Mouse (Mus musculus) thymus, postnatal 10 days (tissue): ENCODE measurements around the gene A730046J19Rik.

ENCODE experiments used
- DNase-seq, 2 experiments: peaks; one replicate each; pipeline ENCODE4 v3.0.0; 2021; ENCODE audit warnings: low spot score in 2 of 2

Gene A730046J19Rik

DNA sequence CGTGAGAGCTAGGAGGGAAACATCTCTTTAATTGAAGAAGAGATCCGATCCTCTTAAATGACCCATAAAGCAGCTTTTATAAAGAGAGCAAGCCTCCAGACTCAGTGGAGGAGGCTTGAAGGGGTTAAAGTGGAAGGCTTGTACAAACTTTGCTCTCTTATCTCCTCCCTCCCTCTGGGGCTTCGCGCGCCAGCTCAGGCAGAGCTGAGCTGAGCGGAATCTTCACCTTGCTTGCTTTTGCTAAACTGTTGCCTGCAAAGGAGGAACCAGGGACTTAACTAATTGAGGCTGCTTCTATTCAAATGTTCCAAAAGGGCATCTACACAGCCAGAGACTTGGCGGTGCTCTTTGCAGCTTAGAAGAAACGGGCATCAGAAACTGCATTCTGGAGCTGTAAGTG is at the start of gene A730046J19Rik:
TSS of gene A730046J19Rik (plus strand) at position 173 of the 400 bp plus-strand sequence.
- no peak for DNase-seq

- DNase-seq, result no peak
Measured at GRCm38 (mm10) chrX:144104619-144105416, 48.7 kb upstream of the A730046J19Rik start.

DNA sequence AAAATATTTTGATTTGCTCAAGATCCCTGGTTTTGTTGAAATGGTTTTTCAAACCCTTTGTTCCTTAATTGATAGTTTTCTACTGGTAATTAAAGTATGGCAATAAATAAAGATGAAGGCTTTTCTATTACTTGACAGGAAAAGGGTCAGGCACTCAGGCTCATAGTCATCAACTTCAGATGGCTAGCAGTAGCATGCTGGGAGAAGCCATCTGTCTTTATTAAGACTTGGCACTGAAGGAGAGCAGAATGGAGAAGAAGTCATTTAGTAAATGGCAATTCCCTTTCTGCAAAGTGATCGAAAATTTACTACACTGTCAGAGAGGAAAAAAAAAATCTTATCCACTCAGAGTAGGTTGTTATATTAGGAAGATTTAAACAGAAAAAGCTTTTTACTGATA is 17.2 kb upstream of the A730046J19Rik start:
- DNase-seq, result no peak

GRCm38 (mm10) chrX:144149987-144150386 is 3.5 kb upstream of the A730046J19Rik start:
- DNase-seq, result no peak

DNA sequence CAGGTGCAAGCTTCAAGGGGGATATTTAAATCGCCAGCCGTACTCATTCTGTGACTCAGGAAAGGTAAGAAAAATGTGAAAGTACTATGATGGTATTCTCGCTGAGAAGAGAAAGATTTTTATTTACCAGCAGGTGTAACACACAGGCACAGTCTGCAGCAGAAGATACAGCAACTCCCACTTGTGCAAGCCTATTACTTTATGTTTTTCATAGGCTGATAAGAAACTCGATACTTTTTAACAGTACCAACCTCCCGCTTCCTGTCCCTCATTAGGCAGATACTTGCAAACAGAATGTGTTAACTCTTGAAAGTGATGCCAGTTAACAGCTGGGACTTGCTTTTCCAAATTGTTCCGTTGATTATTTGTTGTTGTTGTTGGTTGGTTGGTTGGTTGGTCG is 616 bp downstream of the A730046J19Rik start:
- no peak for DNase-seq

- no peak for DNase-seq
Measured at GRCm38 (mm10) chrX:144162936-144163335, 9.4 kb downstream of the A730046J19Rik start.
